Mouse (Mus musculus) hindbrain, postnatal 0 days (tissue): ENCODE data around the gene Olfr169. TPM values are rescaled to one million over a fixed set of nuclear protein-coding genes. Genes with fewer than 3 reads are reported as not detected.
"Not testable (repeated sequence)": the region's sequence is repeated elsewhere in the genome, so short reads cannot be mapped to it uniquely, and the experiment has no call there.

Source experiments
- ATAC-seq: fragments of 200-750 bp; cut with Nextera tagmentation; 2 replicates; pipeline ENCODE4 v1.8.0; 2017; ENCODE audit warnings: mild to moderate bottlenecking, moderate TSS enrichment, moderate library complexity
- DNase-seq: peaks from one replicate; pipeline ENCODE4 v3.0.0-alpha.2; 2015; ENCODE audit warnings: low spot score
- H3K27ac ChIP-seq: fragments of 300-500 bp; sonication (generic); 2 replicates; pipeline ENCODE4 v1.5.1; 2014; ENCODE audit warnings: mild to moderate bottlenecking
- H3K27me3 ChIP-seq: fragments of 300-500 bp; sonication (generic); 2 replicates; pipeline ENCODE4 v1.6.1; 2014; ENCODE audit warnings: low read length, mixed read lengths; ENCODE audit not compliant: insufficient read depth
- H3K36me3 ChIP-seq: fragments of 300-500 bp; sonication (generic); 2 replicates; pipeline ENCODE4 v1.6.1; 2014; ENCODE audit warnings: low read length, mixed read lengths; ENCODE audit not compliant: insufficient read depth
- H3K4me1 ChIP-seq: fragments of 300-500 bp; sonication (generic); 2 replicates; pipeline ENCODE4 v1.6.1; 2014; ENCODE audit warnings: antibody characterized with exemption, low read length, mixed read lengths; ENCODE audit not compliant: insufficient read depth
- H3K4me2 ChIP-seq: fragments of 300-500 bp; sonication (generic); 2 replicates; pipeline ENCODE4 v1.6.1; 2014; ENCODE audit warnings: low read depth, mild to moderate bottlenecking, low read length, moderate library complexity, mixed read lengths
- H3K4me3 ChIP-seq: fragments of 300-500 bp; sonication (generic); 2 replicates; pipeline ENCODE4 v1.5.1; 2014; ENCODE audit warnings: low read length
- H3K9ac ChIP-seq: fragments of 300-500 bp; sonication (generic); replicated peaks from 2 replicates; pipeline ENCODE4 v1.6.1; 2014; ENCODE audit warnings: mild to moderate bottlenecking, low read length, moderate library complexity, mixed read lengths
- H3K9me3 ChIP-seq: fragments of 300-500 bp; sonication (generic); 2 replicates; pipeline ENCODE4 v1.6.1; 2016; ENCODE audit warnings: low read length, mixed read lengths
- CTCF ChIP-seq: IDR thresholded peaks from 2 replicates; pipeline ENCODE4 v1.5.1; 2016; ENCODE audit warnings: antibody characterized with exemption, control low read depth, low read depth
- WGBS: fragments of 180-500 bp; shearing (Covaris S2); extraction: QIAGEN DNeasy Blood & Tissue Kit; methylation state at CpG from one replicate; pipeline ENCODE4 v1.1.7; 2014; 5-methylcytosine and 5-hydroxymethylcytosine counted together
- polyA plus RNA-seq: library from polyadenylated mRNA; unstranded; fragments of >200 nt; fragmentation: Nextera tagmentation; extraction: Ambion mirVana; gene quantifications from 2 replicates; pipeline ENCODE4 v1.2.1, GENCODE M21; 2015
- total RNA-seq: library from RNA; depleted of rRNA; stranded (reverse); fragments of >200 nt; gene quantifications from 2 replicates; pipeline ENCODE4 v1.2.3, GENCODE M21; 2014; rRNA removed

Olfr169 gene
- total RNA-seq (not detected in 2 replicates), polyA plus RNA-seq (not detected in 2 replicates)

DNA sequence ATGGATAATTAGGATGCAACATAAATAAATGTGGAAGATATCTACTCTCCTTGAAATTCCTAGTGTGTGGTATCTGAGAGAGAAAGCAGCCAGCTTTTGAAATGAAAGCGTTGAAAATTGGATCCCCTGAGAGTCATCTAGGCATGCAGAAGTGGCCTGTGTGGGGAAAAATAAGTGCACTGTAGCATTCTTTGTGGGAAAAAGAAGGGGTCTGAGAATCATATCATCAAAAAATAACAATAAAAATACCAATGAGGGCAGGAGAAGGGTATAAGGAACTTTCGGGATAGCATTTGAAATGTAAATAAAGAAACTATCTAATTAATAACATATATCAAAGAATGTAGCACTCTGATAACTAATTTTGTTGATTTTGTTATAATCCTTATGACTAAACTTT lies at the start of gene Olfr169:
TSS of gene Olfr169 (minus strand) at position 101 of the 400 bp plus-strand sequence.
- 82% methylated on average over 2 of the region's 2 CpGs for WGBS
- H3K4me1 ChIP-seq, H3K36me3 ChIP-seq, H3K4me3 ChIP-seq, H3K27ac ChIP-seq, H3K4me2 ChIP-seq, H3K27me3 ChIP-seq, H3K9me3 ChIP-seq, ATAC-seq, H3K9ac ChIP-seq, DNase-seq: not testable (repeated sequence)

- DNase-seq, ATAC-seq, H3K4me3 ChIP-seq, H3K9me3 ChIP-seq, H3K36me3 ChIP-seq, H3K4me1 ChIP-seq, H3K4me2 ChIP-seq, H3K9ac ChIP-seq, H3K27me3 ChIP-seq, H3K27ac ChIP-seq: not testable (repeated sequence)
- 88% methylated on average over 2 of the region's 2 CpGs for WGBS
Observed at GRCm38 (mm10) chr16:19611782-19612181, 40.2 kb upstream of the Olfr169 start, which contains the start of gene Olfr170. TSS of gene Olfr170 (minus strand) at chr16:19611882.

- ATAC-seq (no peak), DNase-seq (no peak)
- WGBS: 65% methylated on average over 2 of the region's 2 CpGs
- H3K9me3 ChIP-seq: peaks cover 2% of the 10 kb centered on the region; the same call in 1 of the 2 replicates
- no peaks in the 10 kb centered on the region for H3K36me3 ChIP-seq
- H3K27me3 ChIP-seq: no peaks in the 10 kb centered on the region
- no peak overlapping the region for H3K27ac ChIP-seq
- no peak overlapping the region for H3K4me2 ChIP-seq
- no peak overlapping the region for H3K9ac ChIP-seq
- no peaks in the 10 kb centered on the region for H3K4me1 ChIP-seq
- TF ChIP-seq CTCF: no peak
- no peak overlapping the region for H3K4me3 ChIP-seq
Observed at GRCm38 (mm10) chr16:19603166-19603565, 31.6 kb upstream of the Olfr169 start.

DNA sequence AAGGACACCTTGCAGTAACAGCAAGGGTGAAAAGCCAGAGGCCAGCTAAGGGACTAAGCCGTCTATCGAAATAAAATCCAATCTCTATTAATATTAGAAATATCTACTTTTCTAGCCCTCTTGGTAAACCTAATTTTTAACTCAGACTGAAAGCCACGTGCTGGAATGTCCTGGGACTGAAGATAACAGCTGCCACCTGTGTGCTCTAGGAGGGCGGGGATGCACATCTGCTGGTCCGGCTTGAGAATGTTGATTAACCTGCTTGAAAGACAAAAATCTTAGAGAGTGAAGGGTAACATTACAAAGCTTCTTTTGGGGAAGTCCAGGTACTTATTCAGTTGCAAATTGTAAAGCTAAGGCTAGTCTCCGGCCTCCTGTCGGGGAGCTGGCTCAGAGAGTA lies 18.2 kb downstream of the Olfr169 start:
- not testable (repeated sequence) for H3K27ac ChIP-seq, H3K9me3 ChIP-seq, H3K36me3 ChIP-seq, DNase-seq, ATAC-seq, H3K4me1 ChIP-seq, H3K27me3 ChIP-seq, H3K9ac ChIP-seq, H3K4me3 ChIP-seq, H3K4me2 ChIP-seq
- 85% methylated on average over 7 of the region's 7 CpGs for WGBS

DNA sequence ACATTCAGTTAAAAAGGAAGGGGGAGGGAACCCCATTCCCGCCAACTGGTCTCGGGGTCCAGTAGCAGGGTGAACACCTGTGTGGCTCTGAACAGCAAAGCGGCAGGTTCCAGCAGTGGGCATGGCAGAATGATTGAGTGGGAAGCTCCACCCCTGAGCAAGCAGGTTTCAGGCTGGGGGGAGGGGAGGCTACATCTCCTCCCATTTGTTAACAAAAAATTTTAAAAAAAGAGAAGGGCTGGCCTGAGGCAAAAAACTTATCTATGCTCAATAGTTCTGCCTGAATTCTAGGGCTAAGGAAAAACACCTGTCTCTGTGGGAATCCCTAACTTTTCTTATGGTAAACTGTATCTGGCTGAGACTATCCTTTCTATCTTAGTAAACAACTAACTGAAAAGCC lies 19.4 kb downstream of the Olfr169 start:
- ATAC-seq: not testable (repeated sequence)

DNA sequence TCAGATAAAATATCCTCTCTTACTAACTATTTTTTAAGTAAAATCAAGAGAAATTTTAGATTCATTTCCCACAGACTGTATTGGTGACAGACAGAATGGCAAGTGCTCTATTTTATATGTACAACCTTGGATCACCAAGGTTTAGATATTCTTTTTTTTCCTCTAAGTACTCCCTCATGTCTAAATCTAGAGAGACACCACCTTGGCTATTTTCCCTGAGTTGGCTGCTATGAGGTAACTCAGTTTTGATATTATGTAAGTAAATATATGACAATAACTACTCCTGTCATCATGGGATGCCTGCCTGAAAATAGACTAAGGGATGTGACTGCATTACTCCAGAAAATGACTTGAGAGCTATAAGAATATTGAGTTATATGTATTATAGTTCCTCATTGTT lies 36.2 kb downstream of the Olfr169 start, which contains the start of gene Olfr168:
TSS of gene Olfr168 (minus strand) at position 101 of the 400 bp plus-strand sequence.
- no peaks in the 10 kb centered on the region for H3K9me3 ChIP-seq
- H3K4me1 ChIP-seq: no peaks in the 10 kb centered on the region
- H3K36me3 ChIP-seq: no peaks in the 10 kb centered on the region
- no peak for TF ChIP-seq CTCF
- H3K4me3 ChIP-seq: no peak within 1 kb of the TSS
- DNase-seq: no peak
- no peak within 1 kb of the TSS for H3K4me2 ChIP-seq
- no peak within 1 kb of the TSS for H3K27ac ChIP-seq
- no peak for ATAC-seq
- no peaks in the 10 kb centered on the region for H3K27me3 ChIP-seq
- H3K9ac ChIP-seq: no peak within 1 kb of the TSS

More for the DNA sequence above, 19.4 kb downstream of the Olfr169 start:
- H3K9me3 ChIP-seq, H3K27me3 ChIP-seq, H3K4me1 ChIP-seq, H3K4me2 ChIP-seq, H3K4me3 ChIP-seq, H3K36me3 ChIP-seq, DNase-seq, H3K27ac ChIP-seq, H3K9ac ChIP-seq: not testable (repeated sequence)
- WGBS: 88% methylated on average over 3 of the region's 3 CpGs

- Histone ChIP-seq H3K9me3 (no peaks in the 10 kb centered on the region), H3K27ac (no peak within 1 kb of the TSS), H3K36me3 (no peaks in the 10 kb centered on the region), H3K4me3 (no peak within 1 kb of the TSS), H3K9ac (no peak within 1 kb of the TSS), H3K4me2 (no peak within 1 kb of the TSS), H3K4me1 (no peaks in the 10 kb centered on the region), H3K27me3 (no peaks in the 10 kb centered on the region)
- 90% methylated on average over 2 of the region's 2 CpGs for WGBS
- DNase-seq (no peak), ATAC-seq (no peak)
- TF ChIP-seq CTCF: no peak
Observed at GRCm38 (mm10) chr16:19522166-19522565, 49.4 kb downstream of the Olfr169 start, which contains the start of gene Olfr167. TSS of gene Olfr167 (minus strand) at chr16:19522266.

Other genes with a start within 250 kb of the Olfr169 start
- gene Olfr165, start 148.7 kb downstream of the Olfr169 start, total RNA-seq: not detected in 2 replicates
- not detected in 2 replicates for gene Olfr165, start 148.7 kb downstream of the Olfr169 start, polyA plus RNA-seq
- 0.21 TPM in 1 of 2 replicates, not detected in the other for gene Olfr166, start 88.1 kb downstream of the Olfr169 start, total RNA-seq
- not detected in 2 replicates for gene Olfr166, start 88.1 kb downstream of the Olfr169 start, polyA plus RNA-seq
- gene Olfr167, start 49.5 kb downstream of the Olfr169 start, total RNA-seq: not detected in 2 replicates
- gene Olfr167, start 49.5 kb downstream of the Olfr169 start, polyA plus RNA-seq: not detected in 2 replicates
- not detected in 2 replicates for gene Olfr168, start 36.3 kb downstream of the Olfr169 start, total RNA-seq
- not detected in 2 replicates for gene Olfr168, start 36.3 kb downstream of the Olfr169 start, polyA plus RNA-seq
- not detected in 2 replicates for gene Olfr170, start 40.1 kb upstream of the Olfr169 start, total RNA-seq
- not detected in 2 replicates for gene Olfr170, start 40.1 kb upstream of the Olfr169 start, polyA plus RNA-seq
- not detected in 2 replicates for gene Olfr171, start 58.1 kb upstream of the Olfr169 start, total RNA-seq
- not detected in 2 replicates for gene Olfr171, start 58.1 kb upstream of the Olfr169 start, polyA plus RNA-seq
- gene Lamp3, start 134.6 kb upstream of the Olfr169 start, total RNA-seq: not detected in 2 replicates
- not detected in 2 replicates for gene Lamp3, start 134.6 kb upstream of the Olfr169 start, polyA plus RNA-seq
- gene B3gnt5, start 188.4 kb upstream of the Olfr169 start, total RNA-seq: 21.4 and 25.5 TPM in 2 replicates
- gene B3gnt5, start 188.4 kb upstream of the Olfr169 start, polyA plus RNA-seq: 22.6 and 24.0 TPM in 2 replicates